Mouse (Mus musculus): ENCODE data around the gene Rpp38.

Rpp38 gene

GRCm38 (mm10) chr2:3285709-3286108 is 46.7 kb downstream of the Rpp38 start:
- DNase-seq (ENCODE audit: low read depth, low spot score), result no peak

DNA sequence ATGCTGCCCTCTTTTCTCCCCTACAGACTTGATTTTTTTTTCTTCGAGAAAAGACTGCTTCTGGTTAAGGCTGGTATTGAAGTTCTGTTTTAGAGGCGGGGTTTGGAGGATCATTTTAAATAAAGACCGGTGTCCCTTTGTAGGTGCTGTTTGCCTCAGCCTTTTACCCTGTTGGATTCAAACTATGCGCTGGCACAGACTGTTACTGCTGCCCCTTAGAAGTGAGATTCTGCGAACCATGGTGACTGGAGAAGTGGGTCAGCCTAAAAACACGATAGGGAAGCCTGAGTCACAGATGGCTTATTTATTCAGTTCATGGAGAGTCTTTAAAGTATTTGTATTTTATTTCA is 47.3 kb downstream of the Rpp38 start:
- DNase-seq (ENCODE audit: low read depth, low spot score), result no peak

GRCm38 (mm10) chr2:3284473-3285180 is 47.8 kb downstream of the Rpp38 start:
- DNase-seq (ENCODE audit: low read depth, low spot score), result no peak

DNA sequence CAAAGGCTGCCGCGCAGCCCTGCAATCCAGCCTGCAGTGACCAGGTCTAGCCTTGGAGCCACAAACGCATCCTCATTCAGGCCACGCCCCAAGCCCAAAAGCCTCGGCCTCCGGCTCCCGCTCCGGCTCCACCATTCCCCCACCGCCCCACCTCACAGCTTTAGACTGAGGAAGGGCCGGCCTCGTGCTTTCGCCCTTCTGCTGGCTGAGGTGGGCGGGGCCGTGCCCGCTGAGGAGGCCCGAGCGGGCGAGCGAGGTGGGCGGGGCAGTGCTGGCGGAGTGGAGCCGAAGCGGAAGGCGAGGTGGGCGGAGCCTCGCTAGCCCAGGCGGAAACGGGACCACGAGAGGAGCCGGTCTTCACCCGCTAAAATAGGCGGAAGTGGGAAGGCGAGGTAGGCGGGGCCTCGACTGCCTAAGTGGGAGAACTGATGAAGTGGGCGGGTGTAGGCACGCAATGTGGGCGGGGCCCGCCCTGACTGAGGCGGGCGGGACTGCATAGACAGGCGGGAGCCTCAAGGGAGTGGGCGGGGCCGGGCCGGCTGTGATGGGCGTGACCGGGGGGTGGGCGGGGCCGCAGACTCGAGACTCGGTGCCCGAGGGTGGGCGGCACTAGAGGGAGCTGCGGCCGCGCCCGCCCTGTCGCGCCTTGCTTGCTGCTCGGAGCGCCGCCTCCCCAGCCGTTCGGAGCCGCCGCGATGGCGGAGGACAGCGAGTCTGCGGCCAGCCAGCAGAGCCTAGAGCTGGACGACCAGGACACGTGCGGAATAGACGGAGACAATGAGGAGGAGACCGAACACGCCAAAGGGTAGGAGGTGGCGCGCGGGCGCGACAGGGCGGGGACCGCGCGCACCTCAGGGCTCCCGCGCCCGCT is 48.6 kb downstream of the Rpp38 start, which contains the start of gene Nmt2:
Gene Nmt2, plus strand, starts transcription at position 611 of the 871 bp plus-strand sequence.
- peak; percentile 100 for DNase-seq (ENCODE audit: low read depth, low spot score)

DNA sequence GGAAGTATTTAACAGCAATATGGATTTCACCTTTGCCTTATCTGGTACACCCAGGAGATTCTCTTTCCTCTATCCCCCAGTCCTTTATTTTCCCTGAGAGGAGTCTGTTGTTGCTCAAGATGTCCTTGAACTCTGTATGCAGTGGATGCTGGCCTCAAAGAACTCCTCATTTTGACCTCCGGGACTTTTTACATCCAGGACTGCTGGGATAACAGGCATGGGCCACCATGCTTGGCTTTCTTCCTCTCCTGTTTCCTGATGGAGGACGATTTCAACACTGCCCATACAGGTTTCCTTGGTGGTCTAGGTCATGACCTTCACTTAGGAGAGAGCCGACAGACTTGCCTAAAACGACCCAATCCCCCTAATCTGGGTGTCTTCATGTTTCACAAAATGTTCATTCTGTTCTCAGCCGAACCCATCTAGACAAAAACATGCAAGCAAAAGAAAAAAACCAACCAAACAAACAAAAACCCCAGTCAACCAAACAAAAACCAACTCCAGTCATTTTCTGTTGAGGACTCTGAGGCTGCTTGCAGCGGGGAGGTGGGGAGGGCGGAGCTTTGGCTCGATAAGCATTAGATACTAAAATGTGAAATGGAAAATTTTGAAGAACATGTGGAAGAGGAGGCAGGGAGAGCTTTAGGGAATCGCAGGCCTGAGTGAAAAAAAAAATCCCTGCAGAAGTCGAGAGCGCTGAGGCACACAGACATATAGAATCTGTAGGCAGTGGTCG is 49.4 kb downstream of the Rpp38 start:
- no peak for DNase-seq (ENCODE audit: low read depth, low spot score)

GRCm38 (mm10) chr2:3281311-3281710 is 51.1 kb downstream of the Rpp38 start:
- DNase-seq (ENCODE audit: low read depth, low spot score), result no peak
